In the genomic region with DNA sequence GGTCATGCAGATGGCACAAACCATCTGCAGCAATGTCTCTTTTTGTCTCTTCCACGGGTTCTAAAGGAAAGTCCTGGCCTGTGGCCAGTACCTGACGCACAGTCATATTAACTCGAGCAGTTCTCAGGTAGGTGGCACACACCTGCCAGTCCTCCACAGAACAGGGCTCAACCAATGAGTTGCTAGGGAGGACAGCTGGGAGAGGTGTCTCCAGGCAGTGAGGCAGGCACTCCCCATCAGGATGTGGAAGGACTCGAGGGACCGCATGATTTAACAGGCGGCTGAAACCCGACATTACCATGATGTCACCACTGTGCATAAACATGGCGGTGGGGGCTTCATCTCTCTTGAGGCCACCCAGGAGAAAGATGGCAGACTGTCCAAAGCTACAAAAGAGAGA, we compare ENCODE assay signal across 17 mouse cellular contexts.
"Had no signal": no experiment of that assay in that cellular context is flagged by ENCODE, and none has a peak within 500 bp of the region (broad histone marks: within the 10 kb centered on the region; RNA-seq: fewer than 3 reads in every experiment).

No protein-coding gene starts in this region.

- ATAC-seq: lung, postnatal 0 days; midbrain, embryonic 13.5 days; midbrain, embryonic 15.5 days had no signal

- H3K4me1 ChIP-seq: lung, embryonic 15.5 days; stomach, embryonic 15.5 days had no signal

- DNase-seq: lung, adult 2 months; lung, postnatal 14 days; lung, postnatal 36 days; right cerebral cortex, postnatal 14 days; thymus, adult 2 months; thymus, postnatal 25 days; thymus, postnatal 4 days had no signal

- H3K4me2 ChIP-seq: lung, embryonic 15.5 days; midbrain, embryonic 11.5 days; midbrain, embryonic 13.5 days; midbrain, embryonic 15.5 days; neural tube, embryonic 12.5 days; stomach, embryonic 15.5 days had no signal

- H3K9me3 ChIP-seq: lung, embryonic 15.5 days; megakaryocyte, embryonic 14.5 days; midbrain, embryonic 13.5 days; midbrain, embryonic 15.5 days; neural tube, embryonic 12.5 days; stomach, embryonic 15.5 days had no signal

- H3K27me3 ChIP-seq: lung, embryonic 15.5 days; megakaryocyte, embryonic 14.5 days; midbrain, embryonic 13.5 days; midbrain, embryonic 15.5 days; neural tube, embryonic 12.5 days; stomach, embryonic 15.5 days had no signal

- H3K27ac ChIP-seq: lung, embryonic 15.5 days; macrophage; midbrain, embryonic 13.5 days; midbrain, embryonic 15.5 days; neural tube, embryonic 12.5 days; stomach, embryonic 15.5 days; stomach, postnatal 0 days had no signal

- H3K9ac ChIP-seq: lung, embryonic 15.5 days; midbrain, embryonic 13.5 days; midbrain, embryonic 15.5 days; neural tube, embryonic 12.5 days; stomach, embryonic 15.5 days had no signal

- H3K4me3 ChIP-seq: lung, embryonic 15.5 days; megakaryocyte, embryonic 14.5 days; midbrain, embryonic 13.5 days; midbrain, embryonic 15.5 days; neural tube, embryonic 12.5 days; stomach, embryonic 15.5 days had no signal
